Mouse (Mus musculus) stomach, embryonic 16.5 days (tissue): ENCODE measurements around the gene Arl4d. TPM values are rescaled to one million over a fixed set of nuclear protein-coding genes. Genes with fewer than 3 reads are reported as not detected.

Experiments used
- ATAC-seq: fragments of 200-750 bp; cut with Nextera tagmentation; 2 replicates; pipeline ENCODE4 v1.8.0; 2017; ENCODE audit warnings: moderate number of reproducible peaks, moderate TSS enrichment; ENCODE audit not compliant: insufficient read depth, low FRiP score
- H3K27ac ChIP-seq: fragments of 300-500 bp; sonication (generic); 2 replicates; pipeline ENCODE4 v1.5.1; 2014; ENCODE audit warnings: low read length
- H3K27me3 ChIP-seq: fragments of 300-500 bp; sonication (generic); 2 replicates; pipeline ENCODE4 v1.6.1; 2014; ENCODE audit warnings: low read length, control low read depth, mixed read lengths; ENCODE audit not compliant: control insufficient read depth, insufficient read depth
- H3K36me3 ChIP-seq: fragments of 300-500 bp; sonication (generic); 2 replicates; pipeline ENCODE4 v1.6.1; 2014; ENCODE audit warnings: low read length; ENCODE audit not compliant: control insufficient read depth, insufficient read depth
- H3K4me1 ChIP-seq: fragments of 300-500 bp; sonication (generic); 2 replicates; pipeline ENCODE4 v1.6.1; 2014; ENCODE audit warnings: low read length, control low read depth, mixed read lengths; ENCODE audit not compliant: control insufficient read depth, insufficient read depth
- H3K4me2 ChIP-seq: fragments of 300-500 bp; sonication (generic); 2 replicates; pipeline ENCODE4 v1.6.1; 2014; ENCODE audit warnings: low read depth, low read length, mixed read lengths
- H3K4me3 ChIP-seq: fragments of 300-500 bp; sonication (generic); replicated peaks from 2 replicates; pipeline ENCODE4 v1.5.1; 2014; ENCODE audit warnings: mild to moderate bottlenecking, low read length
- H3K9ac ChIP-seq: fragments of 300-500 bp; sonication (generic); 2 replicates; pipeline ENCODE4 v1.6.1; 2014; ENCODE audit warnings: low read length
- H3K9me3 ChIP-seq: fragments of 300-500 bp; sonication (generic); replicated peaks from 2 replicates; pipeline ENCODE4 v1.6.1; 2016; ENCODE audit warnings: low read length, control low read depth; ENCODE audit not compliant: control insufficient read depth
- WGBS: fragments of 180-500 bp; shearing (Covaris S2); extraction: QIAGEN DNeasy Blood & Tissue Kit; methylation state at CpG from one replicate; pipeline ENCODE4 v1.1.7; 2014; 5-methylcytosine and 5-hydroxymethylcytosine counted together
- polyA plus RNA-seq: library from polyadenylated mRNA; unstranded; fragments of >200 nt; fragmentation: Nextera tagmentation; extraction: Ambion mirVana; gene quantifications from 2 replicates; pipeline ENCODE4 v1.2.1, GENCODE M21; 2015

Arl4d gene
- polyA plus RNA-seq, 1 experiment from 2014 or later = 8.2 TPM

DNA sequence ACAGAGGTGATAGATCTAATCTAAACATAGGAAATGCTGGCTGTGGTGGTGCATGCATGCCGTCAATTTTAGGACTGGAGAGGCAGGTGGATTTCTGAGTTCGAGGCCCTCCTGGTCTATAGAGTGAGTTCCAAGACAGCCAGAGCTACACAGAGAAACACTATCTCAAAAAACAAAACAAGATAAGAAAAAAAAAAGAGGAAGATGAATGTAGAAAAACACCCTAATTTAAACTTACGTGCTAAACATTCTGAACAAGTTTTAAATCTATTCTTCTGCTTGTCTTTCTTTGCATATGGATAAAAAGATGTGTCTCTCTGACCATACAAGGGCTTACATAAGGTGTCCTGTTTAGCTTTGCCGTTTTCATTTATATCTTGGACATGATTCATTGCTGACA lies 5.9 kb downstream of the Arl4d start:
- 67% methylated on average over 4 of the region's 4 CpGs for WGBS
- Histone ChIP-seq H3K9me3 (no peaks in the 10 kb centered on the region), H3K4me1 (peaks cover 24% of the 10 kb centered on the region), H3K27ac (no peak overlapping the region), H3K27me3 (no peaks in the 10 kb centered on the region), H3K36me3 (no peaks in the 10 kb centered on the region), H3K4me3 (no peak overlapping the region), H3K9ac (no peak overlapping the region), H3K4me2 (no peak overlapping the region)
- ATAC-seq = no peak

DNA sequence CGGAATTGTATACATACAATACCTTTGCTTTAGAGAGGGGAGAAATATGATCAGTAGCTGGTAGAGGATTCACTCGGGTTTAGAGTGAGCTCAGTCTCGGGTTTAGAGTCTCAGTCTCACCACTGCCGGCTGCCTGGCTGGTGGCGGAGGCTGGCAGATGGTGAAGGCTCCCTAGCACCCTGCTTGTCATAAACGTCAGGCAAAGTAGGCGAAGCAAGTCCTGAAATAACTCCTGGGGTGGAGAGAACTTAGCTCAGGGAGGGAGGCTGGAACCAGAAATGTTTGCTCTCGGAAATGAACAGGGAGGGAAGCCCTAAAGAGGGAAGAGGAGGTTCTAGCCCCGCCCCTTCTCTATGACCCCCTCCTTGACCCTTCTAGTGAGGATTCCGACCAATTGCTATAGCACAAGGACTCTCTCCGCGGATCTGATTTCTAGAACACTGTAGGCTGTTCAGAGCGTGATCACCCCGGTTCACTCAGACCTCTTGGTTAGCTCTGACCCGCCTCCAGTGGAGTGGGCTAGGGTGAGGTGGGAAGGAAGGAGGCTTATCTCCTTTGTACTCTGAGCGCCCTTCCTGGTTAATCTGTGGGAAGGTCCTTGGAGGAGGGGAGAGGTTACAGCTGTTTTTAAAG lies 7.8 kb downstream of the Arl4d start:
- peak overlapping the region; percentile 57 for H3K27ac ChIP-seq
- peak overlapping the region; percentile 47 for H3K9ac ChIP-seq
- H3K36me3 ChIP-seq = no peaks in the 10 kb centered on the region
- no peaks in the 10 kb centered on the region for H3K27me3 ChIP-seq
- peak overlapping the region; percentile 27 for H3K4me2 ChIP-seq
- WGBS = 19% methylated on average over 16 of the region's 16 CpGs
- peaks cover 20% of the 10 kb centered on the region for H3K4me1 ChIP-seq
- peak; percentile 61; the same call in 1 of the 2 replicates for ATAC-seq
- H3K4me3 ChIP-seq = no peak overlapping the region
- no peaks in the 10 kb centered on the region for H3K9me3 ChIP-seq

DNA sequence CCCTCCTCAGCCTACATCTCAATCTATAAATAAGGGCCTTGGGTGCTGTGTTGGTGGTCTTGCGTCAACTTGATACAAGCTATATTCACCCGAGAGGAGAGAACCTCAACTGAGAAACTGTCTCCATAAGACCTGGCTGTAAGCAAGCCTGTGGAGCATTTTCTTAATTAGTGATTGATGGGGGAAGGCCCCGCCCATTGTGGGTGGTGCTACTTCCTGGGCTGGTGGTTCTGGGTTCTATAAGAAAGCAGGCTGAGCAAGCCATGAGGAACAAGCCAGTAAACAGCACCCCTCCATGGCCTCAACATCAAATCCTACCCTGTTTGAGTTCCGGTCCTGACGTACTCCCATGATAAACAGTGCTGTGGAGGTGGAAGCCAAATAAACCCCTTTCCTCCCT lies 8.8 kb downstream of the Arl4d start:
- no peaks in the 10 kb centered on the region for H3K9me3 ChIP-seq
- H3K27me3 ChIP-seq = no peaks in the 10 kb centered on the region
- H3K4me2 ChIP-seq = no peak overlapping the region
- H3K27ac ChIP-seq = no peak overlapping the region
- ATAC-seq = no peak
- H3K9ac ChIP-seq = no peak overlapping the region
- no peak overlapping the region for H3K4me3 ChIP-seq
- no peaks in the 10 kb centered on the region for H3K36me3 ChIP-seq
- 86% methylated on average over 5 of the region's 5 CpGs for WGBS
- H3K4me1 ChIP-seq = peaks cover 14% of the 10 kb centered on the region

DNA sequence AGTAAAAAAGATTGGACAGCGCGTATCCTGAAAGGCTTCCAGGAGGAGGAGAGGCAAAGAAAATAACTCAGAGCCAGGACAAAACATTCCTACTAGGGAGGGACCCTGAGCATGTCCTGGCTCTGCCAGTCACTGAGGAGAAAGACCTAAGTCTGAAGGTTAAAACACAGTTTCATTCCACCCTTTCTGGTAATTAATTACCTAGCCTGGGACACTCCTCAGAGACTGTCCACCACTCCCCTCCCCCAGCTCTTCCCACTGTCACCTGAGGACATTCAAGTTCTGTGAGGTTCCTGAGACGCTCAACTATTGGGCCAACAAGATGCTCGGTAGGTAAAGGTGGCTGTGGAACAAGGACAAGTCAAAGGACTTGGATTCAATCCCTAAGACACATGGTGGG lies 10.0 kb downstream of the Arl4d start:
- ATAC-seq = no peak
- H3K4me1 ChIP-seq = peaks cover 9% of the 10 kb centered on the region; the same call in 1 of the 2 replicates
- H3K36me3 ChIP-seq = no peaks in the 10 kb centered on the region
- H3K4me3 ChIP-seq = no peak overlapping the region
- H3K27ac ChIP-seq = no peak overlapping the region
- 83% methylated on average over 4 of the region's 4 CpGs for WGBS
- no peak overlapping the region for H3K9ac ChIP-seq
- no peak overlapping the region for H3K4me2 ChIP-seq
- H3K9me3 ChIP-seq = no peaks in the 10 kb centered on the region
- H3K27me3 ChIP-seq = no peaks in the 10 kb centered on the region

DNA sequence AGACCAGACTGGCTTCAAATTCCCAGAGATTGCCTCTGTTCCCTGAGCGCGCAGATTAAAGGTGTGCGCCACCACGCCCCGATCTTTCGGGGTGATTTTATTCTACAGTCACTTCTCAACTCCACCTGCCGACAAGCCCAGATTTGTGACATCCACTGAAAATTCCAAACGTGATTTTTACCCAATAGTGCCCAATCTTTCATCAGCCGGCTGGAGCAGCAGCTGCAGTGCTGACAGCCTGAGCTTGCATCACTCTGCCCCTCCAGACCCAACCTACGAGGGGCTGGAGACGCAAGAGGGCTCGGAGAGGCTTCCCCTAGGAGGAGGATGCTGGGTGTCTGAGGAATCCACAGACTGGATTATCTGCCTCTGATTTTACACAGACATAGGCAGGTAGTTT lies 12.3 kb downstream of the Arl4d start:
- Histone ChIP-seq H3K4me1 (peaks cover 15% of the 10 kb centered on the region), H3K4me2 (no peak overlapping the region), H3K27me3 (no peaks in the 10 kb centered on the region), H3K27ac (no peak overlapping the region), H3K9me3 (no peaks in the 10 kb centered on the region), H3K9ac (no peak overlapping the region), H3K4me3 (no peak overlapping the region), H3K36me3 (no peaks in the 10 kb centered on the region)
- no peak for ATAC-seq
- WGBS = 71% methylated on average over 12 of the region's 12 CpGs

DNA sequence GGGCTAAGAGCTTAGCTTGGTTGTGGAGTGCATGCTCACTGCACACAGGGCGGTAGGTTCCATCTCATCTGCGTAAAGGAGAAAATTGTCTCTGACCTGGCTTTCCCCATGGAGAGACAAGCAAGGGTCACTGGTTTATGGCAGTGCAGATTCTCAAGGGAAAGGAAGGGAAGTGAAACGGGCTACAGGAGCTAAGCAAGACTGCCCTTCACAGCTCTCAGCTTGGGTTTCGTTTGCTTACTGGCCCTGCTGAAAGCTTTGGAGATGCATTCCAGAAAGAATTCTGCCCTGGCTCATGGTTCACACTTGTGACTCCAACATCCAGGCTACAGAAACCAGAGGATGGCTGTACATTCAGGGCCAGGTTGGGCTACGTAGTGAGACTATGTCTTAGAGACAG lies 13.4 kb downstream of the Arl4d start:
- WGBS = 71% methylated on average over 5 of the region's 5 CpGs
- Histone ChIP-seq H3K9ac (no peak overlapping the region), H3K4me3 (no peak overlapping the region), H3K27me3 (no peaks in the 10 kb centered on the region), H3K4me1 (peaks cover 6% of the 10 kb centered on the region; the same call in 1 of the 2 replicates), H3K9me3 (no peaks in the 10 kb centered on the region), H3K4me2 (no peak overlapping the region), H3K27ac (no peak overlapping the region), H3K36me3 (no peaks in the 10 kb centered on the region)
- ATAC-seq = no peak

DNA sequence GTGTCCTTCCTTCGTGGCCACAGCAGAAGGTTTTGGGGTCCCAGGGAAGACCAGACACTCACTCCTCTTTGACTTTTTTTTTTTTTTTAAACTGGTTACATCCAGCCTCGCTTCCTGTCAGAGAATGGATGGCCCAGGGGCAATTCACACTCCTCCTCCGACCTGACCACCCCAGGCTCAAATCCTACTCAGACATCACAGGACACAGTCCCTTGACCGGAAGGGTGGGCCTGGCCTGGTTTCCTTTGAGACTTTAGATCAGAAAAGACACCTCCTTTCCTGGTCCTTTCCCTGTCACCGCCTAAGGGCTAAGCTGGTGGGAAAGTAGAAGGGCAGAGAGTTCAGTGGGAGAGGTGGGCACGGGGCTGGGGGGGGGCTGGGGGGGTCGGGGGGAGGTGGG lies 14.6 kb downstream of the Arl4d start:
- Histone ChIP-seq H3K4me1 (peaks cover 6% of the 10 kb centered on the region; the same call in 1 of the 2 replicates), H3K4me3 (no peak overlapping the region), H3K36me3 (no peaks in the 10 kb centered on the region), H3K9ac (no peak overlapping the region), H3K27me3 (no peaks in the 10 kb centered on the region), H3K9me3 (no peaks in the 10 kb centered on the region), H3K4me2 (no peak overlapping the region), H3K27ac (no peak overlapping the region)
- WGBS = 41% methylated on average over 7 of the region's 7 CpGs
- ATAC-seq = no peak

DNA sequence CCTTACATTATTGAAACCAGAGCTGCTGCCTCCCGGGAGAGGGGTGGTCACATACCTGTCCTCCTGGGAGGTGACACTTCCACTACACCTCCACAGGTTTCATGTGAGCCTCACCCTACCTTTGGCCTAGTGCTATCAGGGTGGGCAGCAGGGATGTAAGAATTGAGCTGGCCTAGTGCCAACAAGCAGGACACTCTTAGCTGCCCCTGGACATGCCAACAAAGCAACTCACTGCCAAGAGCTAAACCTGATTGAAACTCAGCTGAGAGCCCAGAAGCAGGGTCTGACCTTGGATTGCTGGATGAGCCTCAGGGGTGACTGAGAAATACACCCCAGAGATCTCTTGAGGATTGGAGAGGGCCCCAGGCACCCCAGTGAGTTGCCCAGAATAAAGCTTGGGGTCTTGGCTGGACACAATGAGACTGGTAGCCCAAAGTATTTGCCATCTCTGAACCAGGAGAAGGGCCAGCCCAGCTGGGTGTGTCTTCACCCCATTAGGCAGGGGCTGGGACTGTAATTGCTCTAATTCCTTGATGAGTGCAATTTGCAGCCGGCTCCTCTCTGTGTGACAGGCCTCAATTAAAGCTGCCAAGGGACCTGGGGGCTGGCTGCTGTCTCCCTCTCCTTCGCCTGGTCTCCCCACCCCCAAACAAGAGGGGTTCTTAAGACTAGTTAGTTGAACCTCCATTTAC lies 15.4 kb downstream of the Arl4d start:
- no peaks in the 10 kb centered on the region for H3K9me3 ChIP-seq
- H3K4me1 ChIP-seq = peaks cover 6% of the 10 kb centered on the region; the same call in 1 of the 2 replicates
- H3K9ac ChIP-seq = 0 out of 2 replicates have a peak overlapping the region, but pooled peaks have one; percentile 14
- no peak overlapping the region for H3K27ac ChIP-seq
- H3K36me3 ChIP-seq = no peaks in the 10 kb centered on the region
- H3K27me3 ChIP-seq = no peaks in the 10 kb centered on the region
- 47% methylated on average over 3 of the region's 3 CpGs for WGBS
- ATAC-seq = no peak
- H3K4me2 ChIP-seq = no peak overlapping the region
- no peak overlapping the region for H3K4me3 ChIP-seq

DNA sequence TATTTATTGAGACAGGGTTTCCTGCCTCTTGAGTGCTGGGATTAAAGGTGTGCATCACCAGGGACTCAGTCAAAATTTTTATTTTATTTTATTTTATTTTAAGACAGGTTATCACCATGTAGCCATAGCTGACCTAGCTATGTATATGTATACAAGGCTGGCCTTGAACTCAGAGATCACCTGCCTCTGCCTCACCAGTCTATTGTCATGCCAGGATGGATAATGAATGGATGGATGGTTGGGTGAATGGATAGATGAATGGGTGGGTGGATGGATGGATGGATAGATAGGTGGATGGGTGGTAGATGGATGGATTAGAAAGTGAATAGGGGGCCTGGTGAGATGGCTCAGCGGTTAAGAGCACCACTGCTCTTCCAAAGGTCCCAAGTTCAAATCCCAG lies 16.6 kb downstream of the Arl4d start:
- peaks cover 10% of the 10 kb centered on the region; the same call in 1 of the 2 replicates for H3K4me1 ChIP-seq
- H3K27ac ChIP-seq = no peak overlapping the region
- H3K4me2 ChIP-seq = no peak overlapping the region
- no peak for ATAC-seq
- H3K4me3 ChIP-seq = no peak overlapping the region
- no peaks in the 10 kb centered on the region for H3K27me3 ChIP-seq
- H3K36me3 ChIP-seq = no peaks in the 10 kb centered on the region
- H3K9me3 ChIP-seq = no peaks in the 10 kb centered on the region
- no peak overlapping the region for H3K9ac ChIP-seq
- 83% methylated on average over 1 of the region's 1 CpGs for WGBS
